Mouse (Mus musculus) kidney, postnatal 14 days (tissue): ENCODE data around the gene Tarbp2.

Experiments
- DNase-seq: peaks from one replicate; pipeline ENCODE4 v3.0.0; 2022; ENCODE audit warnings: mixed read lengths

Tarbp2 gene

GRCm38 (mm10) chr15:102526111-102527002, 8.4 kb downstream of the Tarbp2 start:
- DNase-seq: no peak

GRCm38 (mm10) chr15:102527936-102528335, 9.9 kb downstream of the Tarbp2 start:
- no peak for DNase-seq

- DNase-seq: no peak
These were observed 10.4 kb downstream of the Tarbp2 start for GRCm38 (mm10) chr15:102528396-102528795.

GRCm38 (mm10) chr15:102530566-102530965, 12.6 kb downstream of the Tarbp2 start:
- DNase-seq: no peak

- DNase-seq: no peak
These were observed 13.6 kb downstream of the Tarbp2 start for GRCm38 (mm10) chr15:102531586-102531985.

GRCm38 (mm10) chr15:102532106-102532900, 14.3 kb downstream of the Tarbp2 start:
- no peak for DNase-seq

GRCm38 (mm10) chr15:102533926-102534325, 15.9 kb downstream of the Tarbp2 start:
- DNase-seq: no peak

- DNase-seq: no peak
These were observed 26.8 kb downstream of the Tarbp2 start for GRCm38 (mm10) chr15:102544801-102545200.

GRCm38 (mm10) chr15:102546246-102546645, 28.3 kb downstream of the Tarbp2 start:
- DNase-seq: no peak

- peak; percentile 58 for DNase-seq
These were observed 28.9 kb downstream of the Tarbp2 start for GRCm38 (mm10) chr15:102546677-102547427.

GRCm38 (mm10) chr15:102547478-102547877, 29.5 kb downstream of the Tarbp2 start:
- DNase-seq: no peak

GRCm38 (mm10) chr15:102552599-102552998, 34.6 kb downstream of the Tarbp2 start:
- DNase-seq: no peak

- no peak for DNase-seq
These were observed 37.6 kb downstream of the Tarbp2 start for GRCm38 (mm10) chr15:102555581-102555980.

- DNase-seq: no peak
These were observed 39.6 kb downstream of the Tarbp2 start for GRCm38 (mm10) chr15:102557580-102557979.

- no peak for DNase-seq
These were observed 44.5 kb downstream of the Tarbp2 start for GRCm38 (mm10) chr15:102562491-102562890.

GRCm38 (mm10) chr15:102563061-102563460, 45.1 kb downstream of the Tarbp2 start:
- no peak for DNase-seq

GRCm38 (mm10) chr15:102563681-102564080, 45.7 kb downstream of the Tarbp2 start:
- no peak for DNase-seq

- no peak for DNase-seq
These were observed 49.9 kb downstream of the Tarbp2 start for GRCm38 (mm10) chr15:102567849-102568248.

- no peak for DNase-seq
These were observed 54.1 kb downstream of the Tarbp2 start for GRCm38 (mm10) chr15:102572081-102572480.
